33 mouse cellular contexts compared by ENCODE assay signal in genomic region chr5:123832309-123832708, GRCm38 (mm10). TPM values are rescaled to one million over a fixed set of nuclear protein-coding genes. Genes with fewer than 3 reads are reported as not detected.
DNase-seq lines count a peak whose midpoint lies in the region; ATAC-seq and TF ChIP-seq lines count a peak whose summit lies in the region.
"Had no signal": no experiment of that assay in that cellular context is flagged by ENCODE, and none has a peak within 500 bp of the region (broad histone marks: within the 10 kb centered on the region; RNA-seq: fewer than 3 reads in every experiment).

No protein-coding gene starts in this region.

- no peak overlapping the region for H3K4me3 ChIP-seq in liver, postnatal 0 days (ENCODE audit: low read depth, low read length)
- no peak overlapping the region for H3K4me3 ChIP-seq in liver, embryonic 11.5 days (ENCODE audit: low read depth, low read length)
- H3K4me3 ChIP-seq in forebrain, embryonic 13.5 days, result no peak overlapping the region
- H3K4me3 ChIP-seq: embryonic facial prominence, embryonic 10.5 days; embryonic facial prominence, embryonic 15.5 days; forebrain, embryonic 12.5 days; layer of hippocampus, adult 2 months; limb, embryonic 13.5 days; liver, embryonic 12.5 days; neural tube, embryonic 12.5 days had no signal

- no peaks in the 10 kb centered on the region for H3K9me3 ChIP-seq in liver, postnatal 0 days (ENCODE audit: low read length)
- no peaks in the 10 kb centered on the region for H3K9me3 ChIP-seq in liver, embryonic 11.5 days (ENCODE audit: control insufficient read depth, low read length)
- H3K9me3 ChIP-seq in forebrain, embryonic 13.5 days (replicated peaks), result no peaks in the 10 kb centered on the region
- H3K9me3 ChIP-seq: embryonic facial prominence, embryonic 10.5 days; embryonic facial prominence, embryonic 15.5 days; forebrain, embryonic 12.5 days; G1E; limb, embryonic 13.5 days; liver, embryonic 12.5 days; neural tube, embryonic 12.5 days had no signal

- 0 out of 2 replicates have a peak overlapping the region, but pooled peaks have one; percentile 55 for H3K27ac ChIP-seq in liver, postnatal 0 days (ENCODE audit: low read depth)
- H3K27ac ChIP-seq in liver, embryonic 11.5 days (ENCODE audit: low read depth, low read length), result no peak overlapping the region
- no peak overlapping the region for H3K27ac ChIP-seq in forebrain, embryonic 13.5 days
- H3K27ac ChIP-seq: embryonic facial prominence, embryonic 10.5 days; embryonic facial prominence, embryonic 15.5 days; forebrain, embryonic 12.5 days; layer of hippocampus, adult 2 months; limb, embryonic 13.5 days; liver, embryonic 12.5 days; neural tube, embryonic 12.5 days had no signal

- no peaks in the 10 kb centered on the region for H3K36me3 ChIP-seq in liver, postnatal 0 days (replicated peaks; ENCODE audit: insufficient read depth, low read length)
- H3K36me3 ChIP-seq in liver, embryonic 11.5 days (ENCODE audit: control insufficient read depth, insufficient read depth, low read length), result no peaks in the 10 kb centered on the region
- H3K36me3 ChIP-seq in forebrain, embryonic 13.5 days (ENCODE audit: poor library complexity, severe bottlenecking), result no peaks in the 10 kb centered on the region
- H3K36me3 ChIP-seq: embryonic facial prominence, embryonic 10.5 days; embryonic facial prominence, embryonic 15.5 days; forebrain, embryonic 12.5 days; limb, embryonic 13.5 days; liver, embryonic 12.5 days; neural tube, embryonic 12.5 days had no signal

- WGBS in liver, postnatal 0 days (ENCODE audit: insufficient replicate concordance), result 50% methylated on average over 7 of the region's 7 CpGs
- WGBS in liver, embryonic 11.5 days, result 77% methylated on average over 7 of the region's 7 CpGs
- 94% methylated on average over 7 of the region's 7 CpGs for WGBS in forebrain, embryonic 13.5 days

- peak; percentile 24 for DNase-seq in liver, postnatal 0 days
- no peak for DNase-seq in liver, embryonic 11.5 days (ENCODE audit: low spot score)
- no peak for DNase-seq in kidney, adult 18-20 months
- DNase-seq in adrenal gland, postnatal 25 days, result no peak
- DNase-seq: adrenal gland, adult 8-10 months; cerebellum, adult 18-20 months; cerebellum, postnatal 10 days; gastrocnemius, postnatal 25 days; heart, adult 18-20 months; heart, postnatal 14 days; kidney, adult 2 months; kidney, postnatal 36 days; lung, adult 18-20 months; lung, postnatal 14 days; midbrain, embryonic 14.5 days; right cerebral cortex, postnatal 4 days had no signal

- H3K27me3 ChIP-seq in liver, postnatal 0 days (ENCODE audit: insufficient read depth, low read length), result no peaks in the 10 kb centered on the region
- H3K27me3 ChIP-seq in liver, embryonic 11.5 days (replicated peaks; ENCODE audit: control insufficient read depth, insufficient read depth, low read length), result no peaks in the 10 kb centered on the region
- H3K27me3 ChIP-seq in forebrain, embryonic 13.5 days, result no peaks in the 10 kb centered on the region
- H3K27me3 ChIP-seq: embryonic facial prominence, embryonic 15.5 days; forebrain, embryonic 12.5 days; limb, embryonic 13.5 days; liver, embryonic 12.5 days; neural tube, embryonic 12.5 days had no signal

- no peaks in the 10 kb centered on the region for H3K4me1 ChIP-seq in liver, postnatal 0 days (ENCODE audit: insufficient read depth)
- H3K4me1 ChIP-seq in liver, embryonic 11.5 days (replicated peaks; ENCODE audit: control insufficient read depth, insufficient read depth, low read length), result no peaks in the 10 kb centered on the region
- no peaks in the 10 kb centered on the region for H3K4me1 ChIP-seq in forebrain, embryonic 13.5 days
- H3K4me1 ChIP-seq: embryonic facial prominence, embryonic 15.5 days; forebrain, embryonic 12.5 days; liver, embryonic 12.5 days; neural tube, embryonic 12.5 days had no signal

- TF ChIP-seq EP300 in liver, postnatal 0 days (IDR thresholded peaks at IDR 0.05; ENCODE audit: low read depth), result 0 out of 2 replicates have a peak, but pooled peaks have one; percentile 53

- no peak overlapping the region for H3K9ac ChIP-seq in liver, postnatal 0 days (replicated peaks)
- no peak overlapping the region for H3K9ac ChIP-seq in liver, embryonic 11.5 days (ENCODE audit: low read depth, low read length)
- no peak overlapping the region for H3K9ac ChIP-seq in forebrain, embryonic 13.5 days
- H3K9ac ChIP-seq: embryonic facial prominence, embryonic 15.5 days; forebrain, embryonic 12.5 days; limb, embryonic 13.5 days; liver, embryonic 12.5 days; neural tube, embryonic 12.5 days had no signal

- peak; percentile 63 for ATAC-seq in liver, postnatal 0 days
- no peak for ATAC-seq in liver, embryonic 11.5 days (replicated peaks; ENCODE audit: low FRiP score)
- ATAC-seq in common myeloid progenitor, adult 5-6 weeks (replicated peaks; ENCODE audit: low read depth, poor library complexity, severe bottlenecking), result peak; percentile 89
- peak; percentile 94 for ATAC-seq in megakaryocyte progenitor cell, adult 5-6 weeks (replicated peaks; ENCODE audit: poor library complexity)
- no peak for ATAC-seq in forebrain, embryonic 13.5 days
- ATAC-seq: hindbrain, embryonic 16.5 days; liver, embryonic 12.5 days had no signal

- TF ChIP-seq CTCF in liver, postnatal 0 days (IDR thresholded peaks at IDR 0.05; ENCODE audit: low read depth), result no peak

- no peak overlapping the region for H3K4me2 ChIP-seq in liver, postnatal 0 days (ENCODE audit: low read depth, low read length)
- no peak overlapping the region for H3K4me2 ChIP-seq in liver, embryonic 11.5 days
- no peak overlapping the region for H3K4me2 ChIP-seq in forebrain, embryonic 13.5 days
- H3K4me2 ChIP-seq: embryonic facial prominence, embryonic 15.5 days; forebrain, embryonic 12.5 days; limb, embryonic 13.5 days; liver, embryonic 12.5 days; neural tube, embryonic 12.5 days had no signal

RNA-seq across cellular contexts. Expression of gene Hcar2, which starts 33.0 kb away (rescaled TPM):
- 0.15 and 0.22 TPM in 2 replicates for polyA plus RNA-seq in liver, postnatal 0 days (2015; fragmentation: Nextera tagmentation; extraction: Ambion mirVana)
- not detected in 2 replicates for polyA plus RNA-seq in liver, embryonic 11.5 days (2014; fragmentation: Nextera tagmentation; extraction: Ambion mirVana)
- total RNA-seq in common myeloid progenitor, adult 5-6 weeks (2017), result 3.6 and 4.3 TPM in 2 replicates
- total RNA-seq in megakaryocyte progenitor cell, adult 5-6 weeks (2015), result 2.7 and 11.6 TPM in 2 replicates
- 1.3 and 4.0 TPM in 2 replicates for total RNA-seq in megakaryocyte progenitor cell, adult 5-6 weeks (2017)
- 0.48 and 1.4 TPM in 2 replicates for total RNA-seq in adrenal gland, postnatal 25 days (2021)
- polyA plus RNA-seq in forebrain, embryonic 13.5 days (2015; fragmentation: Nextera tagmentation; extraction: Ambion mirVana), result not detected in 2 replicates
- total RNA-seq: gastrocnemius, adult 18-20 months; layer of hippocampus, adult 2 months; left cerebral cortex, postnatal 36 days had no signal
- polyA plus RNA-seq: embryonic facial prominence, embryonic 10.5 days; forebrain, embryonic 12.5 days; G1E; heart, embryonic 14.5 days; hindbrain, embryonic 11.5 days; hindbrain, embryonic 16.5 days; kidney, embryonic 16.5 days; neural tube, embryonic 12.5 days had no signal

RNA-seq across cellular contexts. Expression of gene Hcar1, which starts 47.5 kb away (rescaled TPM):
- polyA plus RNA-seq in liver, postnatal 0 days (2015; fragmentation: Nextera tagmentation; extraction: Ambion mirVana), result 0.11 and 0.14 TPM in 2 replicates
- polyA plus RNA-seq in liver, embryonic 11.5 days (2014; fragmentation: Nextera tagmentation; extraction: Ambion mirVana), result 0.10 and 0.19 TPM in 2 replicates
- total RNA-seq in common myeloid progenitor, adult 5-6 weeks (2017), result not detected in 2 replicates
- not detected in 2 replicates for total RNA-seq in megakaryocyte progenitor cell, adult 5-6 weeks (2015)
- not detected in 2 replicates for total RNA-seq in megakaryocyte progenitor cell, adult 5-6 weeks (2017)
- 3.7 and 5.3 TPM in 2 replicates for total RNA-seq in adrenal gland, postnatal 25 days (2021)
- 0.13 and 0.16 TPM in 2 replicates for polyA plus RNA-seq in forebrain, embryonic 13.5 days (2015; fragmentation: Nextera tagmentation; extraction: Ambion mirVana)
- polyA plus RNA-seq: G1E; neural tube, embryonic 12.5 days had no signal

Comparison
In these comparisons a context has a peak if more than half of its experiments do, and no peak if none do; other contexts are left out.
1. ATAC-seq: peak in liver, postnatal 0 days (single experiment), common myeloid progenitor, adult 5-6 weeks (single experiment) and megakaryocyte progenitor cell, adult 5-6 weeks (single experiment); none in liver, embryonic 11.5 days (single experiment) and forebrain, embryonic 13.5 days (single experiment).